Mouse (Mus musculus) T-cell, adult 2 months (primary cell): ENCODE measurements around the gene Chrm2.

Source experiments
- DNase-seq: peaks from one replicate; pipeline ENCODE4 v3.0.0; 2022; ENCODE audit warnings: low spot score

Gene Chrm2

DNA sequence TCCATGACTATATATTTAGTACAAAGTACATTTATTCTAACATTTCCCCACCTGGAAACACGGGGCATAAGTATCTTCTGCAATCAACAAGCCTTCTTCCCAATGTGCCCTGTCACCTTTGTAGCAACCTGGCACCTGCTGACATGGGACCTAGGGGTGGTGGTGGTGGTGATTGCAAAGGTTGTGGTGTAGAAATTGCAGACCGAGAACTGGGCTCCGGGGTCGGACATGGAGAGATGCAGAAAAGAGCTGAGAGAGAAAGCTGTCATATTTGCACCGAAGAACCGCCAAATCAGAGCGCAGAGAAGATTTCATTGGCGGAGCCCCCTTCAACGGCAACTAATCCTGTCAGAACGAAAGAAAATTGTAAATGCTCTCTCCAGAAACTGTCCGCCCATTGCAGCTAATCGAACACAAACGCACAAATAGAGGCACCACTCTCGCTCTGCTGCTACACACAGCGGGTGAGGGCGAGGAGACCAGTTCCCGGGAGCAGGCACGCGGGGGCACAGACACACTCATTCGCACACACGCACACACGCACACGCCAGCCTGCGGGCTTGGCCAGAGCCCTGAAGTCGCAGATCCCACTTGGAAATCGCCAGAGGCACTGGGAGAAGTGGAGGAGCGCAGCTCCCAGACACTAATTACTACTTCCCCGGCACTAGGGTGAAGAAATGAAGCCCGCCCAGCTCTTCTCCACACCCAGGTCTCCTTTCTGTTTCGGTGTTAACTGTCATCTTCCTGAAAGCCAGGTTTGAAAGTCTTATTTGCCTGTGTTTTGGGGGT, at the start of gene Chrm2:
Chrm2 (plus strand) TSS at position 473 of the 789 bp plus-strand sequence.
- no peak for DNase-seq

DNA sequence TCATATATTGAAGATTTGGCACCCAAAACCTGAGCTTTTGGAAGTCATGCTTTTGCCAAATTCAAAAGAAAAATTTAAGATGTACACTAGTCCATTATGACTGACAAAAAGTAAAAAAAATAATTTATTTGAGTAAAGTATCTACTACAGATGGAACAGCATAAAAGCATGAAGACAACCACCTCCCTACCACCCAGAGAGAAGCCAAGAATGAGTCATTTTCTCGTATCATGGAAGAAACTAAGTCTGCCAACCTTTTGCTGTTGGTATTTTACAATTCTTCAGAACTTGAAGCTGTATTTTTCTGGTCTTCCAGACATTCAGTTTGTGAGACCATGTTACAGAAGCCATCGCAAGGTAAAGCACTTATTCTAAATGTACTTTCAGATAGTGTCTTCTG, 13.9 kb upstream of the Chrm2 start:
- no peak for DNase-seq

DNA sequence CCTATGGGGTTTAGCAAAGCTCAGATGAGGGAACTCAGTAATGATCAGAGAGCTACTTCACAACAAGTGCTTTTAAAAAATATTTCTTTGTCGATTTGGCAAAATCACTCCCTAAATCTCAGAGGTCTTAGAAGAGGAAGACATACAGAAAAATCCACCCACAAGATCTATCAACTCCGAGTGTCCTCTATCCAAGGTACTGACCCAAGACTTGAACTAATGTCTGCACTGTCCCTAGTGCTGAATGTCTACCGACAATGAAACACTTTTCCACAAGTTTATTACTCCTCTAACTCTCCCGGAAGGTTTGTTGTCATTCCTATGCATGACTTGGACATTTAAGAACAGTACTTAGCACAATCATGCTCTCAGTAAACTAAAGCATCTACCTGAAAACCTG, 9.9 kb upstream of the Chrm2 start:
- no peak for DNase-seq

DNA sequence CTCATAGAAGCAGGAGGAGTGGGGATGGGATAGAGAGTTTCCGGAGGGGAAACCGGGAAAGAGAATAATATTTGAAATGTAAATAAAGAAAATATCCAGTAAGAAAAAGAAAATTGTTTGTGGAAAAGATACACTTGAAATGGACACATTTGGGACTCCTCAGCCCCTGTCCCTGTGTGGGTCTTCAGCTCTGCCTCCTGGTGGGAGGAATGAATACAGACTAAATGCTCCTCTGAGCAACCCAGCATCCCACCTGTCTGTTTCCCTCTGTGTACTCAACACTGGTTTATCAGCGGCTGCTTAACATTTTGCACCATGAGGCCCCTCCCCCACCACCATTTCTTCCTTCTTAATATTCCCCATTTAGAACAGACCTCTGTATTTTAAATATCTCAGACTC, 3.8 kb upstream of the Chrm2 start:
- no peak for DNase-seq

- no peak for DNase-seq
Observed at GRCm38 (mm10) chr6:36388401-36389259, 746 bp downstream of the Chrm2 start.

- DNase-seq = no peak
Observed at GRCm38 (mm10) chr6:36389260-36389965, 1.5 kb downstream of the Chrm2 start.

GRCm38 (mm10) chr6:36393705-36394104, 5.8 kb downstream of the Chrm2 start:
- DNase-seq = no peak

DNA sequence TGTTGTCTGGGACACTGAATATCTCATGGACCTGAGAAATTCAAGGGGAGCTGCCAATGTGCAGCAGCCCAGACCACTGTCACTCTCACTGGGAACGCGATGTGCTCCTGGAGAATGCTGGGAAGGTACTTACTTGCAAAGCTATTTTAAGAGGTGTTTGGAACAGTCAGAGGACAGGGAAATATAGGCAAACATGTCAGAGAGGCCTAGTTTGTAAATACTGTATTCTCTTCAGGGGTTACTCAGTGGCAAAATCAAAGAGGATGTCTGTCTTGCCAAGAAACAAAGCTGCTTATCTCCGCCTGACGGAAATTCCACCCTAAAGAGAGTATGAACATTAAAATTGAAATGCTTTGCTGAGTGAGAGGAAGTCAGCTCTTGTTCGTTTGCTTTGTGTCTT, 17.3 kb downstream of the Chrm2 start:
- no peak for DNase-seq

GRCm38 (mm10) chr6:36409016-36409415, 21.1 kb downstream of the Chrm2 start:
- DNase-seq = no peak

GRCm38 (mm10) chr6:36410057-36410456, 22.2 kb downstream of the Chrm2 start:
- no peak for DNase-seq

GRCm38 (mm10) chr6:36419716-36420115, 31.8 kb downstream of the Chrm2 start:
- no peak for DNase-seq

GRCm38 (mm10) chr6:36437964-36438363, 50.1 kb downstream of the Chrm2 start:
- no peak for DNase-seq

DNA sequence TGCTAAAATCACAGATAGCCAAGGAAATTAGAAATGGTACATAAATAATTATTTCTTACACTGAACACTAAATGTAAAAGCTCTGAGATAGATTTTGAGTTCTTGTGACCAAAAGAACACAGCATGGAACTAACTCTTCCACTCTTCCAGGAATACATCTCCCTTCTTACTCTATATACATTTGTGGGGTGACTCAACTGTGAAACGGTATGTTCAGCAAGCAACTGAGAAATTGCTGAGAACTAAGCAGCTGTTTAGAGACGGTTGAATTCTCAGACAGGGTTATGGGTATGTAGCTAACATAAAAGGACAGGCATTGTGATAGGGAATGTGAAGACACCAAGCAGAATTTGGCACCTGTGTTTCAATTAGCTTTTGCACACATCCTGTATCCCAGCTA, 51.3 kb downstream of the Chrm2 start:
- DNase-seq = no peak

DNA sequence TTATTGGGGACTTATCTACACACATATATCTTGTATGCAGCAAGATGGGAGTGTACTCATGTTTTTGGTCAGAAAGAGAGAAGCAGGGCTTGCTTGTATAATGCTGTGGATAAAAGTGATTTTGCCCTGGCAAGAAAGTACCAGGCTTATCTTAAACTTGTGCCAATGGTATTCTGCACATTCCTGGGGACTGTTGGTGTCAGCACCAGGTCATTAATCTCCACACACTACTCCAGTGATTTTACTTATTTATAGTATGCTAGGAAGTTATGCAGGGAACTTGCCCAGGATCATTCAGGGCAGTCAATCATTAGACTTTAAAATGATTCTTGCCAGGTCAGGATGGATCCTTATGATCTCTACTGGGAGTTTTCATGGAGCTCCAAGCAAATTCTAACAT, 63.6 kb downstream of the Chrm2 start:
- DNase-seq = no peak

DNA sequence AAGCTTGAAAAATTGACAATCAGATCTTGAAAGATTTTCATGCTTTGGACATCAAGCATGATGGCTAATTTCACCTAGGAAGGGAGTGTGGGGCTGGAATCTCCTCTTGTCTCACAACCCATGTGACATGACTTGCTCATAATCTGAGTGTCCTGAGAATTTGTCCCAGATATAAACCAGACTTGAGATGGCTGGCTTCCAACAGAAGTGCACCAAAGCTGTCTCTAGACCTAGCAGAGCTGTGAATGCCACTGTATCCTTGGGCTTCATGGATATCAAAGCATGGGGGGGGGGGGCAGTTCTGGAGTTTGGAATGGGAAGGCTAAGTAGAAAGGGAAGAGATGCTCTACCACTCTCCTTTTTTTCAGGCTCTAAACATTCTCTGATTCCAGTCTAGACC, 67.2 kb downstream of the Chrm2 start:
- no peak for DNase-seq

GRCm38 (mm10) chr6:36457015-36457414, 69.1 kb downstream of the Chrm2 start:
- DNase-seq = no peak

DNA sequence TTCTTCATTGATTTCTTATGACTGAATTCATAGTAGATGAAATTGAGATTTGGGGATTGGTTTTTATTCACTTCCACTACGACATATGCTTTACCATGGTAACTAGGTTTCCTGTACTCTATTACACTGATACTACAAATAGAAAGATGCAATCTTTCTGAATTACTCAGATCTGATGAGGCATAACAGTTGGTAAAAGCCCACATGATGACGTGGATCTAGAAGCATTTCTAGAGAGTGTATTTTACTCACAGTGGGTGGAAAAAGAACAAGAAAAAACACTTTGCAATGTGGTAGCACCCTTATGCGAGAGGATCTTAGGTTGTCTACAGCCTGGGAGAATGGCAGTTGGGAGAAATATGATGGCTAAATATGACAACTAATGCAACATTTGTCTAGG, 76.1 kb downstream of the Chrm2 start:
- no peak for DNase-seq

GRCm38 (mm10) chr6:36484132-36484665, 96.3 kb downstream of the Chrm2 start:
- DNase-seq = no peak

DNA sequence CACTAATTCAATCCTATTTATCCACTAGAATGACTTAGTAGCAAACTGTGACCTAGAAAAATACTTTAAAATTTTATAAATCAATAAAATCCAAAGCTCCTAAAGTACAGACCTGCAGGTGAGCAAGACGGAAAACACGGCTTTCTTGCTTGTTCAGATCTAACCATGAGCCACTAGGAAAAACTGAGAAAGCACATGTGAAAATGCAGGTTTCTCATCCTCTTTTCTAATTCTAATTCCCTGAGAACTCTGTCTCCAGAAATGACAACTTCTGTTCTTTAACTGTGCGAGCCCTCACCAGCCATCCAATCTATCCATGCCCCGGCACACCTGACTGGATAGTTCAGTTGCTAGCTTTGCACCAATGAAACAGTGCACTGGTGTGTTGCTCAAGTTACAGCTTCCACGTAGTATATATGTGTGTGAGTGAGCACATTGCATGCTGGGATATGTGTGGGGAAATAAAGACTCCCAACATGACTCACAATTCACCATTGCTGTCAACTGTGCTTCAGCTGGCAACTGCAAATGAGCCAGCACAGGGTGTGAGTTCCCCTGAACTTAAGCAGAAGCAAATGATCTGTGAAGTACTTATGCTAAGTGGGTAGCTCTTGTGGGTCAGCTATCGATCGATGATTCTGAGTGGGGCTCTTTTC, 119.3 kb downstream of the Chrm2 start:
- DNase-seq = no peak

- no peak for DNase-seq
Observed at GRCm38 (mm10) chr6:36507946-36508345, 120.1 kb downstream of the Chrm2 start.

DNA sequence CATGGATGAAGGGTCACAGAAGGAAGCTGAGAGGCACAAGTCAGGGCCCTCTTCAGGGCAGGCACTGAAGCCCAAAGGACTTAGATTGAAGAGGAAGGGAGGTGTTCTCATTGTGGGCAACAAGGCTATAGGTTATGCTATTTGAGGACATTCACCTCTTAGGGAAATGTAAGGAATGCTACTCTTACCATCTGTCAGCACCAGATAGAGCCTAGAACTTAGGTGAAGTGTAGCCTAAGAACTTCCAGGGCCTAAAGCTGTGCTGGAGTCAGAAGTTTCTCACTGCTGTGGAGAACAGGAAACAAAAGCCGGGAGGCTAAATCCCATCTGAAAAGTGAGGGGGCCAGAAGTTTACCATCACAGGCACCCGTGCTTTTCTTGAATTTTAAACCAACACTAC, 120.6 kb downstream of the Chrm2 start:
- DNase-seq = no peak

- no peak for DNase-seq
Observed at GRCm38 (mm10) chr6:36516508-36516907, 128.6 kb downstream of the Chrm2 start.
